Mouse (Mus musculus) bone marrow, adult 2 months (tissue): ENCODE data around the gene Gm10160. TPM values are rescaled to one million over a fixed set of nuclear protein-coding genes. Genes with fewer than 3 reads are reported as not detected.

Experiments
- H3K27ac ChIP-seq: fragments of 200-500 bp; 2 replicates; pipeline ENCODE4 v1.5.1; 2012; ENCODE audit warnings: low read depth, mild to moderate bottlenecking, control low read depth, inconsistent platforms, low read length; ENCODE audit not compliant: control insufficient read depth, poor library complexity, insufficient read depth
- H3K4me1 ChIP-seq: fragments of 200-500 bp; 2 replicates; pipeline ENCODE4 v1.6.1; 2011; ENCODE audit warnings: low read length; ENCODE audit not compliant: control insufficient read depth, insufficient read depth
- H3K4me3 ChIP-seq: fragments of 200-500 bp; replicated peaks from 2 replicates; pipeline ENCODE3; 2011; ENCODE audit warnings: mild to moderate bottlenecking, low read depth, low read length, control low read depth; ENCODE audit not compliant: control insufficient read depth
- CTCF ChIP-seq: fragments of 200-500 bp; IDR thresholded peaks from 2 replicates; pipeline ENCODE4 v1.5.1; 2011; ENCODE audit warnings: low read length, control low read depth; ENCODE audit not compliant: control insufficient read depth, insufficient read depth
- POLR2A ChIP-seq: fragments of 200-500 bp; IDR thresholded peaks from 2 replicates; pipeline ENCODE4 v1.6.1; 2011; ENCODE audit warnings: low read depth, mild to moderate bottlenecking, control low read depth, low read length, borderline replicate concordance; ENCODE audit not compliant: control insufficient read depth
- WGBS: fragments of 180-500 bp; shearing (Covaris S2); methylation state at CpG from one replicate; pipeline ENCODE4 v1.1.7; 2018; 5-methylcytosine and 5-hydroxymethylcytosine counted together
- polyA plus RNA-seq: library from polyadenylated mRNA; stranded (reverse); fragments of >200 nt; gene quantifications from 2 replicates; pipeline ENCODE4 v1.2.4, GENCODE M21; 2011; ENCODE audit warnings: low replicate concordance; ENCODE audit not compliant: missing spikeins, insufficient read depth, insufficient read length

Gene Gm10160
- polyA plus RNA-seq, 1 experiment: not detected

DNA sequence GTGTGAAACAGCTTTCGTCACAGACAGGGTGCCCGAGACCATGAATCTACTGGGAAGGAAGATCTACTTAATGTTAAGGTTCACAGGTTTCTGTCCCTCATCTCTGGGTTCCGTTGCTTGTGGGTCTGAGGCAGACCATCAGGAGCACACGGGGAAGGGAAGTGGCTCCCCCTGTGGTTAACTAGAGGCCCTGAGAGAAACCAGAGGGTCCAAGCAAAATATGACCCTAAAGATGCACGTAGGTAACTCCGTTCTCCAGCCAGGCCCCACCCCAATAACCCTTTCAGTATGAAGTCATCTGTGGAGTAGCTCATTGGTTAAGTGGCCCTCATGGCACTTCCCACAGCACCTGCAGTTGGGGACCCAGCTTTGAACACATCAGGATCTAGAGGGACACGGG lies 6.0 kb downstream of the Gm10160 start:
- H3K27ac ChIP-seq: peak overlapping the region; percentile 75
- TF ChIP-seq CTCF: no peak
- no peak for TF ChIP-seq POLR2A
- WGBS: 29% methylated on average over 7 of the region's 7 CpGs
- H3K4me1 ChIP-seq: peaks cover 17% of the 10 kb centered on the region
- no peak overlapping the region for H3K4me3 ChIP-seq

DNA sequence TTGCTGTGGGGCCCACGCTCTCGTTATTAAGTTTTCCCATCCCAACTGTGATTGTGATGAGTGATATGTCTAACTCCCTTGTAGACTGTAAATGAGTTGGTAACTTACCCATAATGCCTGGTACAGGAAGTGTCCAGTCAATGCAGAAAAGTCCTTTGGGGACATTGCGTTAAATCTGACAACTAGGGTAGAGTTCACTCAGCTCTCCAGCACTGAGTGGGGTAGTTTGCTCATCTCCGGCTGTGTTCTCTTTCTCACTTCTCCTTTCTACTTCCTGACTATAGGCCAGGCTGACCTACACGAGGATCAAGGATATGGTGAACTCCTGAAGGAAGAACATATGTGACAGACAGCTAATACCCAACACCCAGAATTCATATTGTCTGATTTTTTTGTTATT lies 6.4 kb downstream of the Gm10160 start:
- Histone ChIP-seq H3K4me3 (no peak overlapping the region), H3K27ac (peak overlapping the region; percentile 75; the same call in 1 of the 2 replicates), H3K4me1 (peaks cover 16% of the 10 kb centered on the region)
- WGBS: 22% methylated on average over 5 of the region's 5 CpGs
- TF ChIP-seq CTCF (no peak), POLR2A (no peak)

DNA sequence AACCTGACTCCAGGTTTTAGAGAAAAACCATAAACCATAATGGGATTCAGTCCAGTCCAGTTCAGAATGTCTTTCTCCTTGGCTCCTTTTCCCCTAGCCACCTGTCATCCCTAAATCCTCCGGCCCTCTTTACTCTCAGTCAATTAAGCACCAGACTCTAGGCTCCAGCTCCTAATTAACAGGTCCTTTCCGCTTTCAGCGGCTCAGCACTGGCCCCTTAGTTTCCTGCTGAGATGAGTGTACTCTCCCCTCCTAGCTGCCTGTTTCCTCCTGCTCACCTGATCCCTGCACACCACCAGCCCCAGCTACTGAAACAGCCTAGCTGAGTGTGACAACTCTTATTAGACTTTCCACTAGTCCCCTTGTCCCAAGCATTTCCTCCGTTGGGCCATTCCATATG lies 7.8 kb downstream of the Gm10160 start:
- Histone ChIP-seq H3K4me1 (peaks cover 12% of the 10 kb centered on the region; the same call in 1 of the 2 replicates), H3K27ac (no peak overlapping the region), H3K4me3 (no peak overlapping the region)
- TF ChIP-seq CTCF (no peak), POLR2A (no peak)
- 75% methylated on average over 4 of the region's 4 CpGs for WGBS

DNA sequence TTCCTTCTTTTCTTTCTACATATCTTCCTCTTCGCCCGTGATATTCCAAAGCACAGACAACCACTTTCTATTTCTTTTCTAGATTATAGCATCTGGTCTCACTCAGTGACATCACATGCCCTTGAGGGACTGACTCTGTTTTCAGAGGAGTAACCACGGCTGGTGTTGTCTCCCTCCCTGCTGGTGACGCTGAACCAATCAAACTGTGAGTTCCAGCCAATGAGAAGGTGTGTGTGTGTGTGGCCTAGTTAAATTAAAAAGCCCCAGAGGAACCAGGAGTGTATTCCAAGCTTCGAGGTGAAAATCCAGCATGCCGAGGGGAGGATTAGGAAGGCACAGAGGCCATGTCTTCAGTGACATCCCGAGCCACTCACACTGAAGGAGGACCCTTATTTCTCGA lies 8.6 kb downstream of the Gm10160 start:
- 72% methylated on average over 8 of the region's 8 CpGs for WGBS
- H3K27ac ChIP-seq: no peak overlapping the region
- TF ChIP-seq CTCF: no peak
- TF ChIP-seq POLR2A: no peak
- no peak overlapping the region for H3K4me3 ChIP-seq
- H3K4me1 ChIP-seq: peaks cover 11% of the 10 kb centered on the region; the same call in 1 of the 2 replicates

DNA sequence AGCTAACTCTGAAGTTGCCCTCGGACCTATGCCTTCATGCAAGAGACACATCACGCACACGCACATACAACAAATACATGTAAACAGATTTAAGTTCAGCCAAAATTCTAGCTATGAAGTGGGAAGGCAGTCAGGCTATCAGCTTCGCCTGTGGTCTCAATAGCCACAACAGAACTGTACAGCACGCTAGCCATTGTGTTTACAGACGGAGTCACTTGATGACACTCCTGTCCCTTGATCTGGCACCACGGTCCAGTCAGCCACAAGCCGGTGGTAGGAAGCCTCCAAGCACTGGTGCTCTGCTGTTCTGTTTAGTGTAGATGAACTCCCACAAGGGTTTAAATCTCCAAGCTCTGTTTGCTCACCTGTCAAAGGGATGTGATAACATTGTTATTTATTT lies 9.6 kb downstream of the Gm10160 start:
- WGBS: 89% methylated on average over 8 of the region's 8 CpGs

DNA sequence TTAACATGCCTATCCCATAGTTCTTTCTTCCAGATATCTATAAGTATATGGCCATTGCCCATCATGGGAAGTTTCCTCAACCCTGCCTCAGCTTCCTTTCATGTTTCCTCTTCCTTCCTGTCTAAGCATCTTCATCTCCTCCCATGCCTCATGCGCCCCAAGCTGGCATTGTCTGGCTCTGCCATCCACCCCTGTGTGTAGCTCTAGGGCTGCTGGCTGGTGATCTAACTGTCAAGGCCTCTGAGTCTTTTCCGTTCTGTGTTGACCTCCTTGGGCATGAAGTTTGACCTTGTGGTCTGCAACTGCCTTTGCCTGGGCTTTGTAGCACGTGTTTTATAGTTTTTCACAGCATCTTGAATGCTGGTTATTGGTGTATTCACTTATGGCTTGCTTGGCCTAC lies 10.3 kb downstream of the Gm10160 start:
- 75% methylated on average over 3 of the region's 3 CpGs for WGBS
- peaks cover 4% of the 10 kb centered on the region; the same call in 1 of the 2 replicates for H3K4me1 ChIP-seq
- H3K4me3 ChIP-seq: no peak overlapping the region
- no peak for TF ChIP-seq POLR2A
- no peak for TF ChIP-seq CTCF
- no peak overlapping the region for H3K27ac ChIP-seq

More for the DNA sequence above, 9.6 kb downstream of the Gm10160 start:
- no peak overlapping the region for H3K27ac ChIP-seq
- peaks cover 5% of the 10 kb centered on the region; the same call in 1 of the 2 replicates for H3K4me1 ChIP-seq
- TF ChIP-seq POLR2A: no peak
- TF ChIP-seq CTCF: no peak
- H3K4me3 ChIP-seq: no peak overlapping the region

DNA sequence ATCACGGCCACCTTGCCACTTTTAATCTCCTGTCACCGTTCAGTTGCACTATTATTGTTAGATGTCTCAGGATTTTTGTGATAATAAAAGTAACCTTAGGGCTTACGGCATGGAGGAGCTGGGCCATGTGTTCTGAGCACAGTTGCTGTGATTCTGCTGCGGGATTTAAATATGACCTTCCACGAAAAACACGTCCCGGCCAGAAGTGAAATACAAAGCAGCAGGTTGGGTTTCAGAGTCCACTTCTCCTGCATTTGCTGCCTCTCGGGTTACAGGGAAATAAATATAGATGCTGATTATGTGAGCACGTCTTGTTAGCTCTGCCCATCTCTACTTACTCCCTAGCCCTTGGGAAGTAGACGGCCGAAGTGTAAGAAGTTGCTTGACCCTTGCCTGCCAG lies 10.8 kb downstream of the Gm10160 start:
- Histone ChIP-seq H3K27ac (no peak overlapping the region), H3K4me1 (peaks cover 4% of the 10 kb centered on the region; the same call in 1 of the 2 replicates), H3K4me3 (no peak overlapping the region)
- 85% methylated on average over 11 of the region's 11 CpGs for WGBS
- TF ChIP-seq POLR2A (no peak), CTCF (no peak)

DNA sequence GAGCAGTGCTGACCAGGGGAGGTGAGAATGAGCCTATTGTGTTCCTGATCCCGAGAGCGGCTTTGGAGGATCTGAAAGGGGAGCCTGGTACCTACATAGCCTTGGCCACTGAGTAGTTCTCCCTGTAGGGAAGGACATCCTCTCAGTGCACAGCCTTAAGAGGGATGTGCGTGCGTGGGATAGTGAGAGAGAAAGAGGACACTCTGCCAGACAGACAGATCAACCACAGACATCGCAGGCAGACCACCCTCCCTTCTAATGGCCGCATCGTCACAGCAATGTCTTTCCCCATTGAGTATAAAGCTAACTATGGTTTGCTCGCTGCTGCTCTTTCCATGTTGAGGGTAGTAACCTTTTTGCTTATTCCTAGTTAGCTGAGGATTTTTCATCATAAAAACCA lies 11.7 kb downstream of the Gm10160 start:
- Histone ChIP-seq H3K4me1 (no peaks in the 10 kb centered on the region), H3K27ac (no peak overlapping the region), H3K4me3 (no peak overlapping the region)
- WGBS: 83% methylated on average over 8 of the region's 8 CpGs
- TF ChIP-seq POLR2A (no peak), CTCF (no peak)

DNA sequence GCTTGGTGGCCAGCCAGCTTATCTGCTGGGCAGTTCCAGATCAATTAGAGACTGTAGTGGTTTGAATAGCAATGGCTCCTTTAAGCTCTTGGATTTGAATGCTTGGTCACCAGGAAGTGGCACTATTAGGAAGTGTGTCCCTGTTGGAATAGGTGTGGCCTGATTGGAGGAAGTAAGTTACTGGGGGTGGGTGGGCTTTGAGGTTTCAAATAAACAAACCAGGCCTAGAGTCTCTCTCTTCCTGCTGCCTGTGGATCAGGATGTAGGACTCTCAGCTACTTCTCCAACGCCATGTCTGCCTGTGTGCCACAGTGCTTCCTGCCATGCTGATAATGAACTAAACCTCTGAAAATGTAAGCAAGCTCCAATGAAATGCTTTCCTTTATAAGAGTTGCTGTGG lies 12.6 kb downstream of the Gm10160 start:
- Histone ChIP-seq H3K27ac (no peak overlapping the region), H3K4me3 (no peak overlapping the region)
- WGBS: 6% methylated on average over 1 of the region's 1 CpGs

More for the DNA sequence above, 12.6 kb downstream of the Gm10160 start:
- H3K4me1 ChIP-seq: no peaks in the 10 kb centered on the region
- TF ChIP-seq POLR2A (no peak), CTCF (no peak)
